Mouse (Mus musculus): ENCODE measurements around the gene Syf2. TPM values are rescaled to one million over a fixed set of nuclear protein-coding genes. Genes with fewer than 3 reads are reported as not detected.

The Syf2 gene
- polyA plus RNA-seq, 1 experiment from 2014 or later: 46.9 TPM

- no peaks in the 10 kb centered on the region for H3K9me3 ChIP-seq (ENCODE audit: low read length)
- TF ChIP-seq EP300 (IDR thresholded peaks at IDR 0.05; ENCODE audit: low read depth) (no peak), CTCF (IDR thresholded peaks at IDR 0.05; ENCODE audit: low read depth) (no peak)
- H3K36me3 ChIP-seq (replicated peaks; ENCODE audit: insufficient read depth, low read length): no peaks in the 10 kb centered on the region
- H3K27ac ChIP-seq (ENCODE audit: low read depth): no peak overlapping the region
- ATAC-seq: peak; percentile 40; the same call in 1 of the 2 replicates
- H3K4me1 ChIP-seq (ENCODE audit: insufficient read depth): peaks cover 5% of the 10 kb centered on the region; the same call in 1 of the 2 replicates
- WGBS (ENCODE audit: insufficient replicate concordance): 39% methylated on average over 3 of the region's 3 CpGs
- 0 out of 2 replicates have a peak overlapping the region, but pooled peaks have one; percentile 2 for H3K4me2 ChIP-seq (ENCODE audit: low read depth, low read length)
- peaks cover 18% of the 10 kb centered on the region; the same call in 1 of the 2 replicates for H3K27me3 ChIP-seq (ENCODE audit: insufficient read depth, low read length)
- H3K9ac ChIP-seq (replicated peaks): no peak overlapping the region
- H3K4me3 ChIP-seq (ENCODE audit: low read depth, low read length): no peak overlapping the region
- peak; percentile 41 for DNase-seq
Measured at GRCm38 (mm10) chr4:134955845-134956244, 25.1 kb downstream of the Syf2 start.

GRCm38 (mm10) chr4:134956328-134956727 lies 25.6 kb downstream of the Syf2 start:
- DNase-seq (peak; percentile 78), ATAC-seq (peak; percentile 47; the same call in 1 of the 2 replicates)
- Histone ChIP-seq H3K27ac (ENCODE audit: low read depth) (no peak overlapping the region), H3K4me2 (ENCODE audit: low read depth, low read length) (0 out of 2 replicates have a peak overlapping the region, but pooled peaks have one; percentile 2), H3K4me1 (ENCODE audit: insufficient read depth) (peaks cover 5% of the 10 kb centered on the region; the same call in 1 of the 2 replicates), H3K4me3 (ENCODE audit: low read depth, low read length) (no peak overlapping the region), H3K9ac (replicated peaks) (no peak overlapping the region), H3K27me3 (ENCODE audit: insufficient read depth, low read length) (peaks cover 18% of the 10 kb centered on the region; the same call in 1 of the 2 replicates), H3K36me3 (replicated peaks; ENCODE audit: insufficient read depth, low read length) (no peaks in the 10 kb centered on the region), H3K9me3 (ENCODE audit: low read length) (no peaks in the 10 kb centered on the region)
- 17% methylated on average over 3 of the region's 3 CpGs for WGBS (ENCODE audit: insufficient replicate concordance)
- no peak for TF ChIP-seq EP300 (IDR thresholded peaks at IDR 0.05; ENCODE audit: low read depth)
- TF ChIP-seq CTCF (IDR thresholded peaks at IDR 0.05; ENCODE audit: low read depth): peak; percentile 81

GRCm38 (mm10) chr4:134963021-134963776 lies 32.5 kb downstream of the Syf2 start:
- peak overlapping the region; percentile 35 for H3K4me3 ChIP-seq (ENCODE audit: low read depth, low read length)
- no peaks in the 10 kb centered on the region for H3K9me3 ChIP-seq (ENCODE audit: low read length)
- peak overlapping the region; percentile 66 for H3K4me2 ChIP-seq (ENCODE audit: low read depth, low read length)
- 14% methylated on average over 19 of the region's 19 CpGs for WGBS (ENCODE audit: insufficient replicate concordance)
- DNase-seq: peak; percentile 82
- TF ChIP-seq CTCF (IDR thresholded peaks at IDR 0.05; ENCODE audit: low read depth) (peak; percentile 90), EP300 (IDR thresholded peaks at IDR 0.05; ENCODE audit: low read depth) (no peak)
- H3K36me3 ChIP-seq (replicated peaks; ENCODE audit: insufficient read depth, low read length): no peaks in the 10 kb centered on the region
- ATAC-seq: peak; percentile 78
- peaks cover 13% of the 10 kb centered on the region; the same call in 1 of the 2 replicates for H3K4me1 ChIP-seq (ENCODE audit: insufficient read depth)
- 0 out of 2 replicates have a peak overlapping the region, but pooled peaks have one; percentile 18 for H3K9ac ChIP-seq (replicated peaks)
- no peak overlapping the region for H3K27ac ChIP-seq (ENCODE audit: low read depth)
- H3K27me3 ChIP-seq (ENCODE audit: insufficient read depth, low read length): 0 out of 2 replicates have a peak, but pooled peaks cover 8% of the 10 kb centered on the region

- WGBS (ENCODE audit: insufficient replicate concordance): 61% methylated on average over 20 of the region's 20 CpGs
- H3K27ac ChIP-seq (ENCODE audit: low read depth): peak overlapping the region; percentile 29; the same call in 1 of the 2 replicates
Measured at GRCm38 (mm10) chr4:134967887-134968604, 37.3 kb downstream of the Syf2 start.

GRCm38 (mm10) chr4:134968605-134968976 lies 37.9 kb downstream of the Syf2 start:
- ATAC-seq (0 out of 2 replicates have a peak, but pooled peaks have one; percentile 17), DNase-seq (no peak)
- no peak overlapping the region for H3K27ac ChIP-seq (ENCODE audit: low read depth)
- TF ChIP-seq EP300 (IDR thresholded peaks at IDR 0.05; ENCODE audit: low read depth) (no peak), CTCF (IDR thresholded peaks at IDR 0.05; ENCODE audit: low read depth) (no peak)
- peak overlapping the region; percentile 4; the same call in 1 of the 2 replicates for H3K4me2 ChIP-seq (ENCODE audit: low read depth, low read length)
- no peaks in the 10 kb centered on the region for H3K36me3 ChIP-seq (replicated peaks; ENCODE audit: insufficient read depth, low read length)
- H3K9ac ChIP-seq (replicated peaks): no peak overlapping the region
- no peaks in the 10 kb centered on the region for H3K9me3 ChIP-seq (ENCODE audit: low read length)
- H3K4me3 ChIP-seq (ENCODE audit: low read depth, low read length): no peak overlapping the region
- WGBS (ENCODE audit: insufficient replicate concordance): 71% methylated on average over 18 of the region's 18 CpGs
- 0 out of 2 replicates have a peak, but pooled peaks cover 3% of the 10 kb centered on the region for H3K27me3 ChIP-seq (ENCODE audit: insufficient read depth, low read length)
- peaks cover 15% of the 10 kb centered on the region; the same call in 1 of the 2 replicates for H3K4me1 ChIP-seq (ENCODE audit: insufficient read depth)

More at GRCm38 (mm10) chr4:134967887-134968604, 37.3 kb downstream of the Syf2 start:
- H3K36me3 ChIP-seq (replicated peaks; ENCODE audit: insufficient read depth, low read length): no peaks in the 10 kb centered on the region
- ATAC-seq: peak; percentile 66
- DNase-seq: no peak
- H3K4me3 ChIP-seq (ENCODE audit: low read depth, low read length): no peak overlapping the region
- TF ChIP-seq CTCF (IDR thresholded peaks at IDR 0.05; ENCODE audit: low read depth) (no peak), EP300 (IDR thresholded peaks at IDR 0.05; ENCODE audit: low read depth) (no peak)
- no peaks in the 10 kb centered on the region for H3K9me3 ChIP-seq (ENCODE audit: low read length)
- peaks cover 18% of the 10 kb centered on the region; the same call in 1 of the 2 replicates for H3K4me1 ChIP-seq (ENCODE audit: insufficient read depth)
- H3K27me3 ChIP-seq (ENCODE audit: insufficient read depth, low read length): 0 out of 2 replicates have a peak, but pooled peaks cover 3% of the 10 kb centered on the region
- peak overlapping the region; percentile 4; the same call in 1 of the 2 replicates for H3K4me2 ChIP-seq (ENCODE audit: low read depth, low read length)
- no peak overlapping the region for H3K9ac ChIP-seq (replicated peaks)

Data from liver, postnatal 0 days (tissue).